Mouse (Mus musculus): ENCODE data around the gene Hist1h3d. TPM values are rescaled to one million over a fixed set of nuclear protein-coding genes. Genes with fewer than 3 reads are reported as not detected.

Gene Hist1h3d
- total and polyA plus RNA-seq, 3 experiments: 1.4 to 150 TPM; not detected in 1

GRCm38 (mm10) chr13:23604452-23604851, 28.9 kb downstream of the Hist1h3d start:
- Histone ChIP-seq H3K4me1 (ENCODE audit: control insufficient read depth in 1 of 2, insufficient read depth in 2 of 2, low read length in 2 of 2) (peaks cover 0 to 4% of the 10 kb centered on the region in 2 experiments; a peak in 2 of 4 replicates), H3K4me3 (ENCODE audit: control insufficient read depth in 1 of 2, insufficient read depth in 1 of 2, low read depth in 2 of 2, low read length in 2 of 2) (no peak overlapping the region), H3K36me3 (ENCODE audit: control insufficient read depth in 1 of 2, insufficient read depth in 2 of 2, low read length in 2 of 2) (peaks cover 0 to 8% of the 10 kb centered on the region in 2 experiments; a peak in 2 of 4 replicates), H3K79me2 (ENCODE audit: control insufficient read depth, insufficient read depth, low read length, poor library complexity) (no peaks in the 10 kb centered on the region), H3K9ac (ENCODE audit: control insufficient read depth, low read depth, low read length, poor library complexity, severe bottlenecking) (no peak overlapping the region), H3K27ac (ENCODE audit: control insufficient read depth, low read depth, low read length) (no peak overlapping the region), H3K27me3 (ENCODE audit: control insufficient read depth in 1 of 2, insufficient read depth in 2 of 2, low read length in 2 of 2) (no peaks in the 10 kb centered on the region), H3K9me3 (replicated peaks; ENCODE audit: insufficient read depth, low read length) (no peaks in the 10 kb centered on the region)
- DNase-seq (ENCODE audit: low read depth, low spot score): no peak
- TF ChIP-seq MAZ (IDR thresholded peaks at IDR 0.05; ENCODE audit: low read depth, low read length) (no peak), MAFK (IDR thresholded peaks at IDR 0.05; ENCODE audit: borderline replicate concordance, low read depth, low read length) (no peak), RAD21 (IDR thresholded peaks at IDR 0.05; ENCODE audit: low read depth, low read length) (no peak), MXI1 (IDR thresholded peaks at IDR 0.05; ENCODE audit: low read depth, low read length) (no peak), BHLHE40 (IDR thresholded peaks at IDR 0.05; ENCODE audit: borderline replicate concordance, low read depth, low read length) (no peak), JUND (IDR thresholded peaks at IDR 0.05; ENCODE audit: low read depth, low read length) (no peak), ZNF384 (IDR thresholded peaks at IDR 0.05; ENCODE audit: low read depth, low read length) (no peak), USF2 (IDR thresholded peaks at IDR 0.05; ENCODE audit: borderline replicate concordance in 1 of 2, insufficient read depth in 1 of 2, low read depth in 1 of 2, low read length in 2 of 2) (no peak), MYB (IDR thresholded peaks at IDR 0.05; ENCODE audit: low read depth, low read length) (no peak), CHD2 (IDR thresholded peaks at IDR 0.05; ENCODE audit: low read length) (no peak), KAT2A (conservative IDR thresholded peaks at IDR 0.05; ENCODE audit: low read depth, low read length) (no peak), GABPA (IDR thresholded peaks at IDR 0.05; ENCODE audit: low read depth, low read length) (no peak), ZKSCAN1 (IDR thresholded peaks at IDR 0.05; ENCODE audit: low read depth, low read length) (no peak), NELFE (IDR thresholded peaks at IDR 0.05; ENCODE audit: low read depth, low read length) (no peak), SMC3 (IDR thresholded peaks at IDR 0.05; ENCODE audit: low read depth, low read length) (no peak), USF1 (IDR thresholded peaks at IDR 0.05; ENCODE audit: low read depth, low read length) (no peak), ZC3H11A (IDR thresholded peaks at IDR 0.05; ENCODE audit: low read depth, low read length) (no peak)

GRCm38 (mm10) chr13:23605052-23605451, 29.5 kb downstream of the Hist1h3d start:
- Histone ChIP-seq H3K79me2 (ENCODE audit: control insufficient read depth, insufficient read depth, low read length, poor library complexity) (no peaks in the 10 kb centered on the region), H3K4me3 (ENCODE audit: control insufficient read depth in 1 of 2, insufficient read depth in 1 of 2, low read depth in 2 of 2, low read length in 2 of 2) (no peak overlapping the region), H3K36me3 (ENCODE audit: control insufficient read depth in 1 of 2, insufficient read depth in 2 of 2, low read length in 2 of 2) (peaks cover 0 to 12% of the 10 kb centered on the region in 2 experiments; a peak in 2 of 4 replicates), H3K4me1 (ENCODE audit: control insufficient read depth in 1 of 2, insufficient read depth in 2 of 2, low read length in 2 of 2) (peaks cover 0 to 8% of the 10 kb centered on the region in 2 experiments; a peak in 2 of 4 replicates), H3K9ac (ENCODE audit: control insufficient read depth, low read depth, low read length, poor library complexity, severe bottlenecking) (no peak overlapping the region), H3K9me3 (replicated peaks; ENCODE audit: insufficient read depth, low read length) (no peaks in the 10 kb centered on the region), H3K27me3 (ENCODE audit: control insufficient read depth in 1 of 2, insufficient read depth in 2 of 2, low read length in 2 of 2) (no peaks in the 10 kb centered on the region), H3K27ac (ENCODE audit: control insufficient read depth, low read depth, low read length) (no peak overlapping the region)
- TF ChIP-seq ZKSCAN1 (IDR thresholded peaks at IDR 0.05; ENCODE audit: low read depth, low read length) (no peak), CTCF (IDR thresholded peaks at IDR 0.05 in 2 of 3, conservative IDR thresholded peaks at IDR 0.05 in 1 of 3; ENCODE audit: control insufficient read depth in 1 of 3, insufficient read depth in 1 of 3, low read depth in 2 of 3, low read length in 3 of 3, poor library complexity in 1 of 3, severe bottlenecking in 1 of 3) (no peak), SMC3 (IDR thresholded peaks at IDR 0.05; ENCODE audit: low read depth, low read length) (no peak), POLR2A (IDR thresholded peaks at IDR 0.05; ENCODE audit: control insufficient read depth in 1 of 2, insufficient read depth in 1 of 2, low read depth in 1 of 2, low read length in 2 of 2, poor library complexity in 1 of 2) (no peak), HCFC1 (IDR thresholded peaks at IDR 0.05; ENCODE audit: low read depth, low read length) (no peak), MYB (IDR thresholded peaks at IDR 0.05; ENCODE audit: low read depth, low read length) (no peak), POLR2AphosphoS2 (IDR thresholded peaks at IDR 0.05; ENCODE audit: low read length) (no peak), ELF1 (IDR thresholded peaks at IDR 0.05; ENCODE audit: low read depth, low read length) (no peak), USF1 (IDR thresholded peaks at IDR 0.05; ENCODE audit: low read depth, low read length) (no peak), ZC3H11A (IDR thresholded peaks at IDR 0.05; ENCODE audit: low read depth, low read length) (no peak), RAD21 (IDR thresholded peaks at IDR 0.05; ENCODE audit: low read depth, low read length) (no peak), GATA1 (IDR thresholded peaks at IDR 0.05; ENCODE audit: low read depth, low read length) (no peak), ZMIZ1 (IDR thresholded peaks at IDR 0.05; ENCODE audit: low read depth, low read length) (no peak), NRF1 (IDR thresholded peaks at IDR 0.05; ENCODE audit: insufficient read depth, low read depth, low read length, poor library complexity, severe bottlenecking) (no peak), UBTF (IDR thresholded peaks at IDR 0.05; ENCODE audit: borderline replicate concordance, insufficient read depth, low read depth, low read length) (no peak), ZNF384 (IDR thresholded peaks at IDR 0.05; ENCODE audit: low read depth, low read length) (no peak)
- DNase-seq (ENCODE audit: low read depth, low spot score): no peak
